Mouse (Mus musculus): ENCODE measurements around the gene Il27.

Gene Il27

DNA sequence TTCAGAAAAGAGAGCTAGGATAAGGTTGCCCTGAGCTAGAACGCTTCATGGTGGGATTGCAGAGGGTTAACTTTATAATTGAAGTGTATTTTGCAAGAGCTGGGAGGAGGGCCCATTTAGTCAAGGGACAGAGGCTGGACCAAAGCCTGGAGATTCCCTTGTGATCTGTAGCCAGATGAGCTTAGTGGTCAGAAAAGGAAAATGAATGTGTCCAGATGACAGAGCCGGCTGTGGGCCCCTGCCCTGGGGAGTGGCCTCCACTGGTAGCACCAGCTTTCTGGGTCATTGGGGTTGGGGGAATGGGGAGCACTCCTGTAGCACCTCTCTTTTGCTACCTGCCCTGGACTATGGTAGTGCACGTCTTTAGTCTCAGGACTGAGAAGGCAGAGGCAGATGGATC lies 12.3 kb upstream of the Il27 start:
- peak; percentile 63 to 79 for DNase-seq (ENCODE audit: low spot score in 2 of 2)

- DNase-seq (ENCODE audit: low spot score in 2 of 2): no peak
Measured at GRCm38 (mm10) chr7:126606611-126607010, 11.9 kb upstream of the Il27 start.

DNA sequence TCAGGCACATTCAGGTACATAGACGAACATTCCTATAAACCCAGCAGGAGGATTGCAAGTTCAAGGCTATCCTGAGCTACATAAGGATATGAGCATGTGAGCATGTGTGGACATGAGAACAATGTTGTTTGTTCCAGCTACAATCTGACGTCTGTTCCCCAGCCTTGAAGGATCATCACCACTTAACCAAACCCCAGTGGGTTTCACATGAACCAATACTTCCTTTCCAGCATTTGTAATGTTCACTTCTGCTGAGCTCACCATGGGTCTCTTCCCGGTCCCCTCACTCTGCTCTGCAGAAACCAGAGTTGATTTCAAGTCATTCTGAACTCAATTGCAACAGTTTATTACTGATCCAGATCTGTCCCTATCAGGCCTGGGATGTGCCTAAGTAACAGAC lies 7.9 kb upstream of the Il27 start:
- no peak for DNase-seq (ENCODE audit: low spot score in 2 of 2)

DNA sequence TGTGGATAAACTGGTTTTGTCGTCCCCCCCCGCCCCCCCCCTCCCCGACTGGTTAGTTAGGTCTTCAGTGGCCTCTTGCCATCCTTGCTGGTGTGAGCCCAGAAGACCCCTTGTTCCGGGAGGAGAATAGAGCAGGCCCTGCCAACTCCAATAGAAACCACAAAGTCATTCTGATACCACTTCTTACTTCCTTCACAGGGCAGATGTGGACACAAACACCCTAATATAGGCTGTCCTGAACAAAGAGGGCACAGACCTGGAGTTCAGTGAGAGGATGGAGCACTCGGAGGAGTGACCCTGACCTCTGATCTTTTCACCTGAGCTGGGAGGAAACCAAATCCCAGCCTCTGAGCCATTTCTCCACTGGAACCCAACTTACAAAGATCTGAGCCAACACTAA lies 7.2 kb upstream of the Il27 start:
- no peak for DNase-seq (ENCODE audit: low spot score in 2 of 2)

DNA sequence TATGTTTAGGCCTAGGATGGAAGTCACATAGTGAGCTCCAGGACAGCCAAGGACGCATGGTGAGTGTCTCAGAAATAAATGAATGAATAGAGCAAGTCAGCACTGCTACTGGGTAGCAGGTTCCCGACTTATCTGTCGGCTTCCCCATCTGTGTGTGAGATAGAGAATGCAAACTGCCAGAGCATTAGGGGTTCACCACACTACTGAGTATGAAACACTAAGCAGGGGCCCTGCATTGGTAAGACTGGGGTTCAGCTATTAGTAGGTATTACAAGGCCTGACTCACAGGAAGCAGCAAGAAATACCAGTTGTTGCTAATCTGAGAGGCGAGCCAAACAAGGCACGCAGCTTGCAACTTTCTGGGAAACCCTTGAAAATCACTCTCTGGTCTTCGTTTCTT lies 4.2 kb upstream of the Il27 start:
- no peak for DNase-seq (ENCODE audit: low spot score in 2 of 2)

GRCm38 (mm10) chr7:126596414-126596813 lies 1.7 kb upstream of the Il27 start:
- no peak for DNase-seq (ENCODE audit: low spot score in 2 of 2)

DNA sequence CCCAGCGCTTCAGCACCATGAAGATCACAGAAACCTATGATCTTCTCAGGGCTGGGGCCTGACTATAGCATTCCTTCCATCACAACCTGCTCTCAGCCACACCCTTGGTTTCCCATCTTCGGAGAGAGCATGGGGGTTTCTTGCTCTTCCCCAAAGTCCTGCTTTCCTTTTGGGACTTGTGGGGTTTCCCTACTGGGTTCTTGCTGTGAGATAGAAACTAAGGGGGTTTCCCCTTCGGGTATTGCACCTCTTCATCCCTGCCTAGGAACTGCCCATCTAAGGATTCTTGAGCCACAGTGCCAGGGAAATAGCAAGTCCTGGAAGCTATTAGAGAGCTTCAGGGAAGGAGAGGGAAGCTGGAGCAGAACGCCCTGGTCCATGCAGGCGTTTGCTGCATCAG lies 1.1 kb upstream of the Il27 start:
- DNase-seq (ENCODE audit: low spot score in 2 of 2): no peak

- DNase-seq (ENCODE audit: low spot score in 2 of 2): no peak
Measured at GRCm38 (mm10) chr7:126587779-126588178, 7.0 kb downstream of the Il27 start.

DNA sequence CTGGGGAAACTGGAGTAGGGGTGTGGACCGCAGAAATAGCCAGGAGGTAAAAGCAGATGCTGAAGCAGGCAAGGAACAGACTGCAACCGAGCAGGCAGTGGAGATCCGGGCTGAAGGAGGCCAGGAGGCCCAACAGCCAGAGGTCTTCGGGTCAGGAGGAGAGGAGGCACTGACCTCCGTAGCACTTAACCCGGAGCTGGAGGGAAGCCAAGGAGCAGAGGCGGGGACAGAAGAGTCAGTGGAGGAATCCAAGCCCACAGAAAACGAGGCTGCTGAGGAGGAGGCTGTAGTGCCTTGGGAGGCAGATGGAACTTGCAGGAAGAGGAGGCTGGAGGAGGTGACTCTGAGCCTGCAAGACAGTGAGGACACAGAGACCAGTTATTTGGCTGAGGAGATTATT lies 7.9 kb downstream of the Il27 start:
- peak in 1 of 2 experiments; percentile 40 for DNase-seq (ENCODE audit: low spot score in 2 of 2)

DNA sequence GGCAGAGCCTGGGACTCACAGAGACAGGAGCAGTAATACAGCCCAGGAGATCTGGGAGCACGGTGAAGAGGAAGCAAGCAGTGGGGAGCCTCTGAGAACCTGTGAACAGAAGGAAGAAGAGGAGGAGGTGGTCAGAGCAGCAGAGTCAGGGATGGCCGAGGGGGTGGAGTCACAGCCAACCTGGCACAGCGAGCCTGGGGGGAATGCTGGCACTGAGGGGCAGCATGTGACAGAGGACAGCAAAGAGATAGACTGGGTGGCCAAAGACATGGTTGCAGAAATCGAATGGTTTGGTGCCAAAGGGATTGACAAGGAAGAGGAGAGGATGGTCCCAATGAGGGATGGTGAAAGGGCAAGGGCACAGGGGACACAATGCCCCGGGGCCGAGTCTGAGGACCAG lies 9.0 kb downstream of the Il27 start, which contains the start of gene Cln3:
Gene Cln3 (minus strand): TSS at position 101 of the 400 bp plus-strand sequence.
- no peak for DNase-seq (ENCODE audit: low spot score in 2 of 2)

- no peak for DNase-seq (ENCODE audit: low spot score in 2 of 2)
Measured at GRCm38 (mm10) chr7:126584506-126584977, 10.2 kb downstream of the Il27 start, which contains the start of gene Apobr. Gene Apobr (plus strand): TSS chr7:126584942.

GRCm38 (mm10) chr7:126583761-126584160 lies 11.0 kb downstream of the Il27 start:
- no peak for DNase-seq (ENCODE audit: low spot score in 2 of 2)

DNA sequence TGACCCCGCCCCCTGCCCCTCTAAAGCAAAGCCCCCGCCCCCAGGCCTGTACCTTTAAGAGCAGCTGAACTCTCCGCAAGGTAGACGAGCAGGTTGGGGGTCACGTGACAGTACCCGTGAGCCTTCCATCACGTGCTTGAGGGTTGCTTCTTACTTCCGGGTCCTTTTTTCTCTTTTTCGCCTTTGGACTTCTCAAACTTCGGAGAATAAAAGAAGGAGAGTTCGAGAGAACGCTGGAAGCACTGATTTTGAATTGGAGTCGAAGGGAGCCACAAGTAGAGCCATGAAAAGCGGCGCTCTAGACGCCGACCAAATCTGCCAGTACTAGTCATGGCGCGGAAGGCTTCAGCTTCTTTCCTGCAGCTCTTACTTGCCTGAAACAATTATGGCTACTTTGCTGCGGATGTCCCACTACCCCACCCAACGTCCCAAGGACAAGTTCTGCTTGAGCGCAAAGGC lies 11.5 kb downstream of the Il27 start:
- DNase-seq (ENCODE audit: low spot score in 2 of 2): peak; percentile 82 to 85

GRCm38 (mm10) chr7:126582759-126583158 lies 12.0 kb downstream of the Il27 start:
- no peak for DNase-seq (ENCODE audit: low spot score in 2 of 2)

DNA sequence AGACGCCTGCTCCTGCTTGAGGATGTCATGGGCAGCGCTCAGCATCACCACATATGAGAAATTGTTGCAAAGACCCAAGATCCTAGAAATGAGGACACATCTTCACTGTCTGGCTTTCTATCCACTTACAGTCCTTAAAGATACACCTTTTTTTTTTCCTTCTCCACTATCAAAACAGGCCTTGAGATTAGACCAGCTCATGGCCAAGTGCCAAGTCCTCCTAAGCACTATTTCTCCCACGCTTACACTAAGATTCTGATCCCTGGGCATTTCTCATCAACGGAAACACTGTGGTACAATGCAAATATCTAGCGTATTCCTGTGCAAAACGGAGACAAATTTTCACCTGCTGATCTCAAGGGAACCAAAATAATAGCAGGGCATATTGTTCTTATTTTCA lies 13.1 kb downstream of the Il27 start:
- no peak for DNase-seq (ENCODE audit: low spot score in 2 of 2)

- DNase-seq (ENCODE audit: low spot score in 2 of 2): no peak
Measured at GRCm38 (mm10) chr7:126579172-126579571, 15.6 kb downstream of the Il27 start.

DNA sequence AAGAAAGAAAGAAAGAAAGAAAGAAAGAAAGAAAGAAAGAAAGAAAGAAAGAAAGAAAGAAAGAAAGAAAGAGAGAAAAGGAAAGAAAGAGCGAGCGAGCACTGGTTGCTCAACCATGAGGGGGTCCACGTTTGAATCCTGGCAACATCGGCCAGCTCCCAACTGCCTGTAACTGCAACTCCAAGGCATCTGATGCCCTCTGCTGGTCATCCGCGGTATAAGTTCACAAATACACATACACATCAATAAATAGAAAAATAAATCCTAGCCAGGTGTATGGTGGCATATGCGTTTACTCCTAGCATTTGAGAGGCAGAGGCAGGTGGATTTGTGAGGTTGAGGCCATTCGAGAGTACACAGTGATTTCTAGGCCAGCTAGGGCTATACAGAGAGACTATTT lies 17.8 kb downstream of the Il27 start:
- peak in 1 of 2 experiments; percentile 23 for DNase-seq (ENCODE audit: low spot score in 2 of 2)

DNA sequence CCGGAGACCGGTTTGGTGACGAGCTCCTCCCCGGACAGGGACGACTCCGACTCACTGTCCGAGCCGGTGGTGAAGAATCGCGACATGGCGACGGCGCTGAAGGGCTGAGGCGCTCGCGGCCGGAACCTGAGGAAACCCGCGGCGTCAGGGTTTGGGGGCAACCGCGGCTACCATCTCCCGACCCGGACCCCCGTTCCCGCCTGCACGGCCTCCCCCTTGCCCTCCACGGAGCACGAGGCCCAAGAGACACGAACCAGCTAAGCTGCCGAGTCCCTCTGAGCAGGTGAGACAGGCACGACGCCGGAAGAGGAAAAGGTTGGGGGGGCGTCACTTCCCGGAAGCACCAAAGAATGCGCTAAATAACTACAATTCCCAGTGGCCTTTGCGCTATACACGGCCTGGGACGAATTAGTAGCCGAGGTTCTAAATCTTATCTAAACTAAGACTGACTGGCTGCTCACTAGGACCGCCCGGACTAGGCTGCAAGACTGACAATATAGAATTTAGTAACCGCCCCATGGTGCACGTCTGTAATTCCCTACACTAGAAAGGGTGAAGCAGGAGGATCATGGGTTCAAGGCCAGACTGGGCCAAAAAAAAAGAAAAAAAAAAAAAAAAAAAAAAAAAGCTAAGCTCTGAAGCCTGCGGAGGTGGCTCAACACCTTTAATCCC lies 28.5 kb downstream of the Il27 start, which contains the start of gene Eif3c:
Gene Eif3c (minus strand): TSS at position 318 of the 672 bp plus-strand sequence.
- peak; percentile 88 to 89 for DNase-seq (ENCODE audit: low spot score in 2 of 2)

- no peak for DNase-seq (ENCODE audit: low spot score in 2 of 2)
Measured at GRCm38 (mm10) chr7:126565693-126566092, 29.0 kb downstream of the Il27 start.

DNA sequence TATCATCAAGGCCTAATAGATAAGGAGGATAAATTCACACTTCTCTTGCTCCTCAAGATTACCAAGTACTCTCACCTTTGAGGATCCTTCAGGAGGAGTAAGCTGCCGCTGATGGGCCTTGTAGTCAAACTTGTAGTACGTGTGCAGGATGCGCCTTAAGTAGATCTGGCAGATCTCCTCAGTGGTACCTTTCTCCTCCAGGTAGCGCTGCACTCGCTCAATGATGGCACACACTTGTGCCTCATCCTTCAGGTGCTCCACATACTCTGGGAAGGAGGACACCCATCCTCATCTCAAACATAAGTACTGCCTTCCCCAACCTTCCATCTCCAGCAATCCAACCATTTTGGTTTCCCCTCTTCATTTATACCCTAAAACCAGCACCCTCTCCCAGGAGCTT lies 38.1 kb downstream of the Il27 start:
- no peak for DNase-seq (ENCODE audit: low spot score in 2 of 2)

- no peak for DNase-seq (ENCODE audit: low spot score in 2 of 2)
Measured at GRCm38 (mm10) chr7:126554796-126555195, 39.9 kb downstream of the Il27 start.

GRCm38 (mm10) chr7:126545631-126546030 lies 49.1 kb downstream of the Il27 start:
- DNase-seq (ENCODE audit: low spot score in 2 of 2): no peak

DNA sequence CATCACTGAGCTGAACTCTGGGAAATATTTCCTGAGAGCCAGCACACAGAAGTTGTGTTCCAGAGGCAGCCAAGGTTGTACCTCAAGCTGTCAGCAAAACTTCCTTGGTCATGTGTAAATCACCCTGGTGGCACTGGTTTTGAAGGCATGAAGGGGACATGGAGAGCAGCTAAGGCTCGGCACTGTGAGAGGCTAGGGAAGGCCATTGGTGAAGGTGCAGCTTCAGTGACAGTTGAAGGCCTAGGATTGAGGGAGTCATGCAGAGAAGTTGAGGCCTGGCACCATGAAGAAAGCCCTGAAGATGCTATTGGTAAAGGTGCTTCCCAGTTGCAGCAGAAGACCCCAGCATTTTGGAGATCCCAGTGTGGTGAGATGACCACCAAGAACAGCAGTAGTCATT lies 53.1 kb downstream of the Il27 start:
- no peak for DNase-seq (ENCODE audit: low spot score in 2 of 2)

All from heart, adult 9 months (tissue).